Comparison of ENCODE assay signal across 10 mouse cellular contexts in genomic region chr3:37919450-37920156, GRCm38 (mm10).
DNase-seq lines count a peak whose midpoint lies in the region; TF ChIP-seq lines count a peak whose summit lies in the region.
"Had no signal": no experiment of that assay in that cellular context is flagged by ENCODE, and none has a peak within 500 bp of the region (broad histone marks: within the 10 kb centered on the region; RNA-seq: fewer than 3 reads in every experiment).

No protein-coding gene starts in this region.

- peak; percentile 67 for TF ChIP-seq CTCF in layer of hippocampus, adult 2 months (conservative IDR thresholded peaks at IDR 0.05)

- no peak overlapping the region for H3K4me3 ChIP-seq in layer of hippocampus, adult 2 months
- H3K4me3 ChIP-seq: hindbrain, embryonic 12.5 days; liver, embryonic 15.5 days had no signal

- DNase-seq in layer of hippocampus, adult 2 months (ENCODE audit: low spot score in 2 of 2): no peak
- DNase-seq in layer of hippocampus, postnatal 14 days (ENCODE audit: low spot score in 2 of 2): no peak
- DNase-seq in CD4-positive, CD25-positive, alpha-beta regulatory T cell, adult 2 months (ENCODE audit: low read depth, low spot score): peak; percentile 45
- DNase-seq in ES-CJ7 (ENCODE audit: low read depth, low spot score): peak; percentile 4
- DNase-seq in kidney, postnatal 10 days: peak; percentile 36
- DNase-seq in embryo, embryonic 10 days (ENCODE audit: low spot score): no peak
- DNase-seq in right cerebral cortex, postnatal 36 days (ENCODE audit: low spot score in 2 of 2): no peak
- DNase-seq: cerebellum, adult 2 months had no signal

- H3K27ac ChIP-seq in layer of hippocampus, adult 2 months: no peak overlapping the region
- H3K27ac ChIP-seq: hindbrain, embryonic 12.5 days; liver, embryonic 15.5 days had no signal

Comparison
In these comparisons a context has a peak if more than half of its experiments do, and no peak if none do; other contexts are left out.
1. DNase-seq: peak in CD4-positive, CD25-positive, alpha-beta regulatory T cell, adult 2 months (single experiment), ES-CJ7 (single experiment) and kidney, postnatal 10 days (single experiment); none in layer of hippocampus, adult 2 months (0 of 2), layer of hippocampus, postnatal 14 days (0 of 2), embryo, embryonic 10 days (single experiment) and right cerebral cortex, postnatal 36 days (0 of 2).